Mouse (Mus musculus): ENCODE data around the gene E330034G19Rik. TPM values are rescaled to one million over a fixed set of nuclear protein-coding genes. Genes with fewer than 3 reads are reported as not detected.

E330034G19Rik gene
- 33.5 TPM for polyA plus RNA-seq (2014; fragmentation: Illumina TruSeq; extraction: RNeasy Lipid Tissue Mini Kit (QIAGEN cat#74804))

DNA sequence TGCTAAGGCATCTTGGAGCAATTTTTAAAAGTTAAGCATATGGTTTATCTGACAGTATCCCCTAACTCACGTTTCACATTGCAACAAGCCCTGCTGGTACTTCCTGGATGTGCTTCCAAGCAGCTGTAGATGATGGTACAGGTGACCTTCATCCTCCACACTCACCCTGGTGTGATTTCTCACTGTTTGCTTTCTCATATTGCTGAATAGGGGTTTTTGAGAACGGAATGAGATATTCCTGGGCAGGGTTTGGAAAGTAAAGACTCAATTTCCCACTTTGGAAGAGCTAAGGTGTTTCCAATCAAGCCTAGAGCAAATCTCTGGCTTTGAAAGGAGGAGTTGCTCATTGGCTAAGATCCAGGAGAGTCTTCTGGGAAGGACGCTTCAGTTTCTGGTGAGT lies at the start of gene E330034G19Rik:
Gene E330034G19Rik, plus strand, starts transcription at position 301 of the 400 bp plus-strand sequence.

DNA sequence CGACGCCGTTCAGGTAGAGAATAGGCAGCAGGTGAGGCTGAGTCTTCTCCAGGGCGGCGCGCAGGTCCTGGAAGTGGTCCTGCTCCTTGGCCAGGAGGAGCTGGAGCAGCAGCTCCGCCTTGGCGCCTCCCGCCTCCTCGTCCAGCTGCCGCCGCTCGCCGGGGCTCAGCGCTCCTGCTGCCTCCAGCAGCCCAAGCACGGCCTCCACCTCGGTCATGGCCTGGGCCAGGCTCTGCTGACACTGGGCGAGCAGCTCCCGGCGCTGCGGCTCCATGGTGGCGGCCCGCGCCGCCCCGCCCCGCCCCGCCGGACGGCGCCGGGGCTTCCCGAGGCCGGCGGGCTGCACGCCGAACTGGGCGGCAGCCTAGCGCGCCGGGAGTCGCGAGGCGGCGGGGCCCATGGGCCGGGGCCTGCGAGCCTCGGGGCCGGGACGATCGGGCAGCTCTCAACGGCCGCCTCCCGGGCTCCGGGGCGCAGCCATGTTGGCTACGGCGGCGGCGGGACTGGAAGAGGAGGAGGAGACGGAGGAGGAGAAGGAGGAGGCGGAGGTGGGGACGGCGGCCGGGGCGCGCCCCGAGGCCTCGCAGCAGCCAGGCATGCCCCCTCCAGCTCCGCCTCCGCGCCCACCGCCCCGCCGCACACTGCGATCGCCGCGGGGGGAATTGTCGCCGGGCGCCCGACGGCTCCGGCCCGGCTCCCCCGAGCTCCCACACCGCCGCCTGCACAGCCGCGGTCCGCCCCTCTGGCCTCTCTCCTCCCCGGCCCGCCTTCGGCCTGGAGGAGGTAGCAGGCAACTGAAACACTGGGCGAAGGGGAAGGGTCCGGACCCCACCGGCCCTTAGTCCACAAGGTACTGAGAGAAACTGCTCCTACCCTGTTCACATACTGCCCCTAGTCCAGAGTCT lies 47.6 kb upstream of the E330034G19Rik start, which contains the start of gene Dlg5:
Gene Dlg5, minus strand, starts transcription at position 744 of the 905 bp plus-strand sequence.

Other genes starting within 250 kb of the E330034G19Rik start
- 44.7 TPM for gene Dlg5, start 47.3 kb upstream of the E330034G19Rik start, polyA plus RNA-seq (2014; fragmentation: Illumina TruSeq; extraction: RNeasy Lipid Tissue Mini Kit (QIAGEN cat#74804))
- 10.6 TPM for gene Polr3a, start 193.8 kb downstream of the E330034G19Rik start, polyA plus RNA-seq (2014; fragmentation: Illumina TruSeq; extraction: RNeasy Lipid Tissue Mini Kit (QIAGEN cat#74804))
- gene Rps24, start 193.9 kb downstream of the E330034G19Rik start, polyA plus RNA-seq (2014; fragmentation: Illumina TruSeq; extraction: RNeasy Lipid Tissue Mini Kit (QIAGEN cat#74804)) = 10,947 TPM